Mouse (Mus musculus) adrenal gland, adult (tissue): ENCODE results near the gene Emid1.

ENCODE experiments used
- DNase-seq, 2 experiments: peaks; one replicate each; pipeline ENCODE4 v3.0.0; 2022 to 2023; ENCODE audit warnings: low spot score in 1 of 2; ENCODE audit not compliant: inconsistent age in 2 of 2

The Emid1 gene

DNA sequence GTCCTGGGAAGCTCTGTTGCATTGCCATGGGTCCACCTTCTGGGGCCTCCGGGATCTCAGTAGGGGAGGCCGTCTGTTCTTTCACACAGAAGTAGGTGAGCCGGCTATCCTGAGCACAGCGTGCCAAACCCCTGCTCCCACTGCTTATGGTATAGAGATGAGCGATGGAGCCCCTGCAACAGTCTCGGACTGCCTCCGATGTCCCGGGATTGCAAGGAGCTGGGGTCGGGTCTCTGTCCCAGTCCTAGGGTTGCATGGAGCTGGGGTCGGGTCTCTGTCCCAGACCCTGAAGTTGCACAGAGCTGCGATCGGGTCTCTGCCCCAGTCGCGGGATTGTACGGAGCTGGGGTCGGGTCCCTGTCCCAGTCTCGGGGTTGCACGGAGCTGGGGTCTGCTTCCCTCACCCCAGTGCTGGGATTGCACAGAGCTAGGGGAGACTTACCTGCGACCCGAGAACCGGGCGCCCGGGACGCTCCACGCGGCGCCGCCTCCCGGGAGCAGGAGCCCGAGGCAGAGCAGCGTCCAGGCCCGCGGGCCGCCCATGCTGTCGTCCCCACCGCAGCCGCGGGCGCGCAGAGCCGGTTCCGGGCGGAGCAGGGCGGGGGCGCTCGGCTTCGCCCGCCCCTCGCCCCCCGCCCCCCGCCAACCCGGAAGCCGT is at the start of gene Emid1:
Gene Emid1 (minus strand): TSS at position 578 of the 658 bp plus-strand sequence.
- peak in 1 of 2 experiments; percentile 46 for DNase-seq

DNA sequence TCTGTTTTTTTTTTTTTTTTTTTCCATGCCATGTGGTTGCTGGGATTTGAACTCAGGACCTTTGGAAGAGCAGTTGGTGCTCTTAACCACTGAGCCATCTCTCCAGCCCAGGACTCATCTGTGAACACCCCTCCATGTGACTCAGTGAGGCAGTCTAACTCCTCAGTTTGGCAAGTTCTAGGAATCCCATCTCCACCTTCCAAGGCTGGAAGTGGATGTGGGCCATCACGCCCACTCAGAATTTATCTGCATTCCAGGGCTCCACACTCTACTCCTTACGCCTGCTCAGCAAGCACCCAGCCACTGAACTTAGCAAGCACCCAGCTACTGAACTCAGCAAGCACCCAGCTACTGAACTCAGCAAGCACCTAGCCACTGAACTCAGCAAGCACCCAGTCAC is 47.8 kb upstream of the Emid1 start:
- no peak for DNase-seq

DNA sequence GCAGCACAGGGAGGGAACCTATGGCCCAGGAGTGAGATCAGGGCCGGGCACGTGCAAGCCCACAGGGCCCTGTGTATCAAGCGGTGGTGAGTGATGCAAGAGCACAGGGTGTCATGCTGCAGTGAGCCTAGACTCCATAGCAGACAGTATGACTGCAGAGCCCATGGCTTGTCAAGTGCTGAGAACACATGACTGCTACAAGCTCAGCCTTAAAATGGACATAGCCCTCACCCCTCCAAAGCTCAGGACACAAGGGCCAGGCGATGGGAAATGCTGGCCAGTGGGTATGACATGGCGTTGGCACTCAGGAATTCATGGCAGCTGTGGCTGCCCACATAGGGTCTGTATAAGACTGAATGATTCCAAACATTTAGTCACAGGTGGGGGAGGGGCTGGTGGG is 45.0 kb upstream of the Emid1 start:
- DNase-seq: no peak

DNA sequence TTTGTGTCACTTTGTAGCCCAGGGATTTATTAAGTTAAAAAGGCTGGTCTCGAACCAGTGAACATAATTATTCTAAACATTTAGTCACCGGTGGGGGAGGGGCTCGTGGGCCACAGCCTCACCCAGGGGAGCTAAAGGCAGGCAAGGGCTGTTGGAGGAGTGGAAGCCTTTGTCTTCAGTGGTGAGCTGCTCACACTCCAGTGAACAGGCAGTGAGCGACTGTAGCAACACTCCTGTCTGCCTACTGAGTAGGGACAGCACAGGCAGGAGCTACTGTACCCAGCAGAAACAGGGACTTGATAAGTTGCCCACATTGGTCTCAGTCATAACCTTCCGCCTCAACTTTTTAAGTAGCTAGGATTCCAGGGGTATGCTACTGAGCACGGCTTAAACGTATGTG is 44.5 kb upstream of the Emid1 start:
- DNase-seq: no peak

DNA sequence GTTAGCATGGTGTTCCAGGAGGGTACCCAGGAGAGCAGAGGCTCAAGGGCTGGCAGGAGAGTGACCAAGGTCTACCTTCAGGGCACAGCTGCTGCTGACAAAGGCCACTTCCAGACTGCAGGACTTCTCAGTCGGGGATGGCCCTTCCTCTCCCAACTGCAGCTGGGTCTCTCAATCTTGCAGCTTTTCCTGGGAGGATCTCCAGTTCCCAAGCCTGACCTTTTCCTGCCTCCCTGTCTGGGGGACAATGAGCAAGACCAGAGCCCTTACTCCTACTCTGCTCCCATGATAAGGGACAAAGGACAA is 41.5 kb upstream of the Emid1 start:
- DNase-seq: no peak

DNA sequence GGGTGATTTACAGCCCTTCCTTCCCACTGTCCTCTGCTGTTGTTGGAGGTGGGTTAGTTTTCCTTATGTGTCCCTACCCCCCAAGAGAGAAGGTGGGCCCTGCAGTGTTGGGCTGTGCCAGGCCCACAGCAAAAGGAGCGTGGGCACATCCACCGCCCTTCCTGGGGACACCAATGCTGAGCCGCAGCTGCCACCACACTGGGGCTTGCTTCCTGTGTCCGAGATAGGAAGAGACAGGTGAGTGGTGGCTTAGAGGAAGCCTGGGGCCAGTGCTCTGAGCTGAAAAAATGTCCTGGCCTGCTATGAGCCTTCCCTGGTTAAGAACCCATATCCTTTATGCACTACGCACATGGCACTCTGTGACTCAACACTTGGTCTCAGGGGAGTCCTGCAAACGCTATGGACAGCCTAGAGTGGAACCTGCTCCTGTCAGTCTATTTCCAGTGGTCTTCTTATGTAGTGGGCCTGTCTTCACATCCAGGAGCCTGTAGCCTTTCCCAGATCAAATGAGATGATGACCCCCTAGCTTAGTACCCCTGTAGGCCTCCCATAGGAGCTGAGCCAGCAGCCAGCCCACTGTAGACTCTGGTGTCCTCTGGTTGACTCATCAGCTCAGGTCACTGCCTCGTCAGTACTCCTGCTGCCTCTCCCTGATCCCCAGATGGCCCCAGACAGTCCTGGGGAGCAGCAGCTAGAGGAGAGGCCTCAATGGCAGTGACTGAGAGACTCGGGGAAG is 41.0 kb upstream of the Emid1 start:
- peak in 1 of 2 experiments; percentile 48 for DNase-seq

DNA sequence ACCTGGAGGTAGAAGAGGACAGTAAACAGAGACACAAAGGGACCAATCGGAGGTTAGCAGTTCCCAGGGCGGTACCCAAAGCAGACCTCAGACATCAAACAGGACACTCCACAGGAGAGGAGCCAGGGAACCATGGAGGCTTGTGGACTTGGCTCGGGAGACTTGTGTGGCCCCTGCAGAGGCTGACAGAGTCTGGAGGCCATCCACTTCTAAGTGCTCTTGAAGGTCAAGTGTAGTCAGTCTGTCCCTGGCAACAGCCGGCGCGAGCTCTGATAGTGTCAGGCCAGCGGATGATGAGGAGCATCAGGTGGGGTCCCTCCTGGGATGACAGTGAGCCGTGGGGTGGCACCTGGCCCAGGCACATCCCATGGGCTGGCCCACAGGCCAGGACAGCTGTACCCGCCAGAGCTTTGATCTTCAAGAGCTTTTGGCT is 40.0 kb upstream of the Emid1 start:
- DNase-seq: peak in 1 of 2 experiments; percentile 45

DNA sequence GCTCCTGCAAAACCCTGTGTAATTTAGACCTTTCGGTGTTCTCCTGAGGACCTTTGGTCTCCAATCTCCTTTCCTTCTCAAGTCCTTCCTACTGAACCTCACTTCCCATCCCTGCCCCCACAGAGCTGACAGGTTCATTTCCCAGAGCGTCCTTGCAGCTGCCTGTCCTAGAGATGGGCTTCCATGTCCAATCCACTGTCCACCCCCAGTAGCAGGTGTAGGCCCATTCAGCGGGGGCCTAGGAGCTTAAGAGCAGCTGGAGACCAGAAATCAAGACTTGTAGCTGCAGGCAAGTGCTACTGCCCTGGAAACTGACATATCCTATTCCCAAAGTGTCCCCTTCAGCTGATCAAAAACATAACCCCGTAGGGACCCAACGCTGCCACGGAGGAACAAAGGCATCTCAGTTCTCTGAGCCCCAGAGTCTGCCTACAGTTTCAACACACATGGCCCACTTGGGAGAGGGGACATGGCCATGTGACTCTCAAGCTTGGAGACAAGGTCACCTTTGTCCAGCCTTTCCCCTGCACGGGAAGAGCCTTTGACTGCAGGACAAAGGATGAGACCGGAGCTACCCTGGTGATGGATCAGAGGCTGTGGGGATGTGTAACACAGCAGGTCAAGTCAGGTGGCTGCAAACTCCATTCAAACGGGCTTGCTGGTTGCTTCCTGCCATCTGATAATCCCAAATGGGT is 37.3 kb upstream of the Emid1 start:
- DNase-seq: no peak

DNA sequence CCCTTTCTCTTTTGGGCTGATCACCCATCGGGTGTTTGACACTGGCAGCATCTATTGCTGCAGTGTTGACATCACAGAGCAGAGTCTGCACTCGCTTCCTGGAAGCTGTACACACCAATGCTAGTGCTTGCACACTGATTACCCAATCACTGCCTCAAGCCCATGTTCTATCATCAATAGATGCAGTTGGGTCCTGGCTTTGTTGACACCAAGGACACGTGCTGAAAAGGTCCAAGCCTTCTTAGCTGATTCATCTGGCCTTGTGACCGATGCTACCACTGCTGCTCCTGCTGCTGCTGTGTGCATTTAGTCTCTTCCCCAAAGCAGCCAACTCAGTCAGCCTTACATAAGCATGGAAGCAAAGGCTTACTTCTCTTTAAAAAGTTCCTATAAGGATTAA is 36.1 kb upstream of the Emid1 start:
- DNase-seq: peak; percentile 57 to 80

DNA sequence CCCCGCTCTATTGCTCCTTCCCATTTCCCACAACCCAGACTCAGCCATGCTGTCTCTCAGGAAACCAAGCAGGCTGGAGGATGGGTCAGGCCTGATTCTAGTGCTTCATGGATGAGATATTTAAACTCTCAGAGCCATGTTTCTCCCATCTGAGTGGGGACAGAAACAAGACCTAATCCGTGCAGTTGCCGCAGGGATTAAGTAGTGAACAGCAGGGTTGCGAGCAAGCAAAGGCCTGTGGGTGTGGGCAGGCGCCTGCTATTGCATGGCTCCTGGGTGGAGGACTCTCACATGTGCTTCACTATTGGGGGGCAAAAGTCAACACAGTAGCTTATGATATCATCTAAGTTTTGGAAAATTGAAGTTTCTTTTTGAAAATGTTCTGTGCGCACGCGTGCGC is 32.8 kb upstream of the Emid1 start:
- no peak for DNase-seq

DNA sequence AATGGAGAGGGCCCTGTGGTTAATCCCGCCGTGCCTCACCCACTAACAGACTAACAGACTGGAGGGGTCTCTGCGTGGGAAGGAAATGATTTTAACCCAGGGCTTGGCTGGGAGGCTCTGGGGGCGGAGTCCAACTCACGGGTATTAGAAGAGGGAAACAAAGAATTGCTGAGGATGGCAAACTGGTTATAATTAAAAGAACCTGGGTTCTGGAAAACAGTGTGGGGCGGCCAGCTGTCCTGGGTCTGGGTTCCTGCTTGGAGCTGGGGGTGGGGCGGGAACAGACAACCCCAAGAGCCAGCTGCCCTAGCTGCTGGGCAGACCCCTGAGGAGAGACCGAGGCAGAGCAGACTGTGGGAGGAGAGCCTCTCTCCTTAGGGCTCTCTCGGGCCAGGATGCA is 32.2 kb upstream of the Emid1 start:
- DNase-seq: no peak

DNA sequence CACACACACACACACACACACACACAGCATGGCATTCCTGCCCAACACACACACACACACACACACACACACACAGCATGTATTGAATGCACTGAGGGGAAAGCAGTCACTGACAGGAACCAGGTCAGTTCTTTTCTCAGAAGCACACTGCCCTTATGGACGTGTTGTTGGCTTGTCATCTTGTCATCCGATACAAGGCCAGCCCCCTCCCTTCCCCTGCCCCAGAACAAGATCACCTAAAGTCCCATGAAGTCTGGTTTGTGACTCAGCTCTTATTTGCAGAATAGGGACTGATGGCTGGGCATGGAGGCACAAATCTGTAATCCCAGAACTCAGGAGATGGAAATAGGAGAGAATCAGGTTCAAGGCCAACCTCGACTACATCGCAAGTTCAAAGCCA is 30.8 kb upstream of the Emid1 start:
- peak in 1 of 2 experiments; percentile 40 for DNase-seq

DNA sequence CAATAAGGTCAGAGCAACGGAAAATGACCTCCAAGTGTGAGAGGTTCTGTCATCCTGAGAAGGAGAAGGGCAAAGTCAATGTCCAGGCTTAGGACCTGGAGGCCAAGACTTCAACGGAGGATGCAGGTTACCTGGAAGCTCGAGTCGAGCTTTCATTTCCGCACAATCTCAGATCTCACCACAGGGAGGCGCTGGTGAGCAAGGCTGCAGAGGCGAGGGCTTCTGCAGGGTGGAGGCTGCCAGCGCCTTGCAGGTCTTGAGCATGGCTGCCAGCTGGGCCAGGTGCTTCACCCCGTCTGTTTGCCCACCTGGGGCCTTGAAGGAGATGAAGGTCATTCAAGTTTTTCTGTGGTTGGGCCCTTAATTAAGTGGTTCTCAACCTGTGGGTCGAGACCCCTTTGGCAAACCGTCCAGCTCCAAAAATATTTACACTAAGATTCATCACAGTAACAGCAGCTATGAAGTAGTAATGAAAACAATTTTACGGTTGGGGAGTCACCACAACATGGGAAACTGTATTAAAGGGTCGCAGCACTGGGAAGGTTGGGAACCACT is 29.9 kb upstream of the Emid1 start:
- DNase-seq: peak; percentile 77 to 93

DNA sequence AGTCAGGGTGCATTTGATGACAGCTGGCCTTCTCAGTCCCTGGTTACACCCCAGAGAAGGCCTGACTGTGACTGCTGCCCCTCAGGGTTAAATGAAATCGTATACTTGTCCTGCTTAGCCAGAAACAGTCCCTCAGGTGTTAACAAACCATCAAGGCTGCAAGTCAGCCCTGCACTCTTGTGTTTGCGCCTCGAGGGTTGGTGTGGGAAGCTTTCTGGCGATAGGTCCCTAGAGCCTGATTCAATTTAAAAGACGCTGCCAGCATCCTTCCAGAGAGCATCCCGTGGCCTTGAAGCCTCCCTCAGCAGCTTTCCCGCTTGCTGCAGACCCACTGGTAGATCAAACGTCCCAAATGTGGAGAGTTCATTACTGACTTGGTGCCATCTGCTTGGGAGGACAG is 27.3 kb upstream of the Emid1 start:
- DNase-seq: no peak

DNA sequence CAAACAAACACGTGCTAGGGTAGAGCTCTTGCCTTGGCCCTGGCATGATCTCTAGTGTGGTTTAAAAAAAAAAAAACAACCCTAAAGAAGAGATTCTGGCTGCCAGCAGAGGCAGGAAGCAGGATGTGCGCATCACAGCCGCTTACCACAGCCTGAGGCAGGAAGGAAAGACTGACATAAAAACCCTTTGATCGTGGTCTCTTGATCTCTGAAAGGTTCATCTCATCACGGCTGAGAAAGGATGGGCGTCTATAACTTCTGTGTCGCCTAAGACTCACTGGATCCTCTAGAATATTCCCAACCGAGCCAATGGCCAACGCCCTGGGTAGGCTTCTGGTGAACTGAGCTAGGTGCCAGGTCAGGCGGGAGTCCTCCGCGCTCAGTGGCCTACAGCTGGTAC is 25.1 kb upstream of the Emid1 start:
- DNase-seq: peak in 1 of 2 experiments; percentile 47

DNA sequence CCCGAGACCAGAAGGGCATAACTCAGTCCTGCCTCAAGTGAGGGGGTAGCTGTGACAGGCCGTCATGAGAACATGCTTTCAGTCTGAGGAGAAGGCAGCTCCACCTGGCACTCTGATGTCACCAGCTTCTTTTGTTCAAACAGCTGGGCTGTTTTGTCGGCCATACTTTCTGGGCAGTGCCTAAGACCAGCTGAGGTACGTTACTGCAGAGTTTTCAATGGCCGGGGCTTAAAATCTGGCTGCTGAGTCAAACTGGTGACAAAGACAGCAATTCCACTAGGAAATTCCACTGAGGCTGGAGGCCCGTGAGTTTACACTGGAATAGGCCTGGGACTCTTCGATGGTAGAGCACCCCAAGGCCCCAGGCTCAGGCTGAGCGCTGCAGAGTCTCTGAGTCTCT is 24.6 kb upstream of the Emid1 start:
- no peak for DNase-seq

DNA sequence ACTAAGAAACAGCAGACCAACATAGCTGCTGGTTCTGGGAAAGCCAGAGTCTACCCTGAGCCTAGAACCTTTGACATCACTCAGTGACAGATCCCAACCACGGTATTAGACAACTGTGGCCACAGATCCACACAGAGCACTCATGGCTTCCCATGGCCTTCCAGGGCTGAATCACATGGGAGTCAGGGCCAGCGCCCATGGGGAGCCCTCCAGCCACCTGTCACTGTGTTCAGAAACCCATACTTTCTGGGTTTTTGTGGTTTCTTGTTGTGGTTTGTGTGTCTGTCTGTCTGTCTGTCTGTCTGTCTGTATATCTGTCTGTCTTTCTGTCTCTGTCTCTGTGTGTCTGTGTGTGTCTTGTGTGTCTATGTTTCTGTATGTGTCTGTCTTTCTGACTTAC is 23.8 kb upstream of the Emid1 start:
- DNase-seq: no peak

DNA sequence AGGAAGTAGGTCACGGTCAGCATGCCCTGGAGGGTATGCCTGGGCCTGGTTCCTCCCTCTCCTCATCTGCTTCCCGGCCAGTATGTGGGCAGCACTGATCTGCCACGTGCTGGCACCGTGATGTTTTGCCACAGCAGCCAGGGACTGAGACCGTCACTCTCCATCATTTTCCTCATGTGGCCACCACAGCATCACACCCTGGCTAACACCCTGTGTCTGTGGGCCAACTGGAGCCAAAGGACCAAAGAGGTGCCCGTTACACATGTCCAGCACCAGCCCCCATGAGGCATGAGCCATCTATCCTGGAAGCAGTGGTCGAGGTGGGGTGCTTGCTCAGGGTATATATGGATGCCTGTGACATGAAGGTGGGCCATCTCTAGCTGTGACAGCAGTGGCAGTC is 23.1 kb upstream of the Emid1 start:
- no peak for DNase-seq

DNA sequence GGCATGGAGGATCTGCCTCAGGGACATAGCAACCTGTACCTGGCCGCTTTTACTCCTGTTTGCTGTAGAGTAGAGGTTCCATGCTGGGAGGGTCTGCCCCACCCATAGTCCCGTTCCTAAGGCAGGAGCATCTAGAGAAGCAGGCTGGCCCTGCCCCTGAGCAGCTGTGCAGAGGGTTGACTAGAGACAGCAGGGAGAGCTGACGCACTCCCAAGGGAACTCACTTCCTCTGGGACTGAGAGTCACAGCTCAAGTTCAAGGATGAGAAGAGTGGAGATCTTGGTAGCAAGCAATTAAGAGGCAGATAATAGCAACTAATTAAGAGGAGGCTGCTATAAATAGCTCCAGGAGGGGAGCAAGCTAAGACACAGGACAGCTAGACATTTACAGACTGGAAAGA is 20.8 kb upstream of the Emid1 start:
- DNase-seq: no peak

DNA sequence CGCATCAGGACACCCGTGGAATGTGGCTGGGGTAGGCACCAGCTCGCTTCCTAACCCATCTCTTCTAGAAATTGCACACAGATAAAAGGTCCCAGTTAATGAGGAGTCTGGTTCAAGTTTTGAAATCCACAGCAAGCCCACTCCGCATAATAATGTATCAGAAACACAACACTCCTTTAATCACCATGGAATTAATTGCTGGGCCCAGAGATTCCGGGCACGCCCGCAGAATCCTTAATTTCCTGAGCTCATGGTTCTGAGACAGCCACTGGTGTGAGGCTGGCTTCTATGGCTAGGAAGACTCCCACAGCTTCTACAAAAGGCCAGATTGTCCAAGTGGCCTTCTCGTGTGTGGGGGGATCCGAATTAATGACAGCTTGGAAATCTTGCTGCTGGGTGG is 15.3 kb upstream of the Emid1 start:
- no peak for DNase-seq

DNA sequence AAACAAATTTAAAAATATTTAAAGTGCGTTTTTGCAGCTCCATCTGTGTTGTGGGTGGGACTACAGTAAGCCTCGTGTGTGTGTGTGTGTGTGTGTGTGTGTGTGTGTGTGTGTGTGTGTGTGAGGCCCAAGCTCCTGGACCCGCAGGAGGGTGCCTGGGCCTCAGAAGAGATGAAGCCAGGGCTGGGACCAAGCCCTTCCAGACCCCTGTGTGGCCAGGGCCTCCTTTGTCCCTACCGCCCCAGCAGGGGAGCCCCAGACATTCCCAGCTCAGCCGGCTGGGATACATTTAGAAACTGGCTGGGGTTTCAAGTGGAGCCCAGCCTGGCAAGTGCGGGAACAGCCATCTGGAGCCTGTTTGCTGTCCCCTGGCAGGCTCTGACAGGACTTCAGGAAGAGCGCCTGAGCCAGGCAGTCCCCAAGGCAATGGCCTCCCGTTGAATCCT is 13.4 kb upstream of the Emid1 start:
- no peak for DNase-seq

DNA sequence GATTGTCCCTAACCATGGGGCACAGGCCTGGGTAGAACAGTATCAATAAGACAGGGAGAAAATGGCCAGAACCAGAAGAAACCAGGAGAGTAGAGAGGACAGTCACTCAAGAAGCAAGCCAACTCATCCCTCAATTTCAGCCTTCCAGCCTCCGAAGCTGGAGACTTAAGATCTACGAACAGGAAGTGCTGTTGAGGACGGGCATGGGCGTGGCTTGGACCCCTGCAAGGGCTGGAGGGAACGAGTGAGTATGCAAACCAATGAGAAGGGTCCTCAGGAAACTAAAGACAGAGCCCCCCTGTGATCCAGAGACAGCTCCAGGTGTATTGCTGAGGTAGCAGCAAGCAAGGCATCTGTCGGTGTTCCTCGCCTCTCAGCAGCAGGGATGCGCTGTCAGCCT is 12.3 kb upstream of the Emid1 start:
- DNase-seq: no peak
